Mouse (Mus musculus): ENCODE data around the gene Tcte2.

DNA sequence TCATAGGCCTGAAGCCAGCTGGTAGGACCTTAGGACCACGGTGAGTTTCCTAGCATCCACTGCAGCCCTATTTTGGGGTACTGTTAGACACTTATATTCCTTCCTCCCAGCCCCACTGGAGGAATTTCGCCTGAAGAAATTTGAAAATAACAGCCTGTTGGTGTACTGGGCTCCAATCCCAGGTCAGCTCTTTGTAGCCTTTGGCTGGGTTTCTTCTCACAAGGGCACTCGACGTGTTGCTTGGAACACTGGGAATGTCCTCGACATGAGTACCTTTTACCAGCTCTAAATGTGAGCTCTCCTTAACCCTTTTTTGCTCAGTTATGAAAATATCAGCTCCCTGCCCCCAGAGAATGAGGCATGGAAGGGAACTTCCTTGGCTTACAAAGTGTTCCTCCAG, 65.7 kb downstream of the Tcte2 start:
- TF ChIP-seq POLR2A (IDR thresholded peaks at IDR 0.05; ENCODE audit: borderline replicate concordance, extremely low read depth, low read depth, low read length) (no peak), CTCF (IDR thresholded peaks at IDR 0.05; ENCODE audit: insufficient read depth, low read length) (no peak)

Measured in lung, adult 2 months (tissue).